23 mouse cellular contexts compared by ENCODE assay signal in the genomic region with DNA sequence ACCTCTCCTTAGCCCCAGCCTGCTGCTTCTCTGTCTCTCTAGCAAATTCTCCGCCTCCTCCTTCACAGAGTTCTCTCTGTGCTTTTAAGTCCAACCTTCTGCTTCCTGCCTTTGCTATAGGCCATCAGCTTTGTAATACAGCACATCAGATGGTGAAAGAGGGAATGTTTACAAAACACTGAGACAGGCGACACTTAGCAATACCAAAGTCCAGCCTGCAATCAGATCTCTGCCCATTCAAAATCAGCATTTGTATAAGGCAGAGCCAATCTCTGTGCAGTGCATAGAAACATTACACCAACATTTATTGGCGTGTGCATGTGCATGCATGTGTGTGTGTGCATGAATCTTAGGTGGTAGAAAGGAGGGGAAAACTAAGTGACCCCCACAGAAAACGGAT. TPM values are rescaled to one million over a fixed set of nuclear protein-coding genes. Genes with fewer than 3 reads are reported as not detected.
"Had no signal": no experiment of that assay in that cellular context is flagged by ENCODE, and none has a peak within 500 bp of the region (broad histone marks: within the 10 kb centered on the region; RNA-seq: fewer than 3 reads in every experiment).

No protein-coding gene starts in this region.

- H3K4me3 ChIP-seq: kidney, embryonic 15.5 days; left cerebral cortex, adult 2 months; lung, embryonic 15.5 days; midbrain, embryonic 10.5 days; midbrain, embryonic 13.5 days; myocyte; neural tube, embryonic 13.5 days had no signal

- H3K27ac ChIP-seq: kidney, embryonic 15.5 days; left cerebral cortex, adult 2 months; lung, embryonic 15.5 days; midbrain, embryonic 10.5 days; midbrain, embryonic 13.5 days; neural tube, embryonic 13.5 days had no signal

- H3K27me3 ChIP-seq: kidney, embryonic 15.5 days; lung, embryonic 15.5 days; megakaryocyte, embryonic 14.5 days; midbrain, embryonic 13.5 days; neural tube, embryonic 13.5 days had no signal

- H3K9ac ChIP-seq: kidney, embryonic 15.5 days; lung, embryonic 15.5 days; midbrain, embryonic 13.5 days; neural tube, embryonic 13.5 days had no signal

- H3K4me2 ChIP-seq: kidney, embryonic 15.5 days; lung, embryonic 15.5 days; midbrain, embryonic 13.5 days; neural tube, embryonic 13.5 days had no signal

- H3K9me3 ChIP-seq: kidney, embryonic 15.5 days; lung, embryonic 15.5 days; megakaryocyte, embryonic 14.5 days; midbrain, embryonic 10.5 days; midbrain, embryonic 13.5 days; neural tube, embryonic 13.5 days had no signal

- ATAC-seq: intestine, embryonic 16.5 days; midbrain, embryonic 13.5 days; midbrain, embryonic 16.5 days had no signal

- H3K4me1 ChIP-seq: midbrain, embryonic 10.5 days; midbrain, embryonic 13.5 days had no signal

- DNase-seq: kidney, adult 8-10 months; kidney, postnatal 10 days; kidney, postnatal 36 days; layer of hippocampus, postnatal 36 days; lung, adult 18-20 months; lung, postnatal 10 days; lung, postnatal 36 days; thymus, adult 18-20 months; thymus, postnatal 36 days had no signal

RNA-seq across cellular contexts. Expression of gene Tph2, which starts 53.1 kb away (rescaled TPM):
- total RNA-seq: monocyte, adult 5-6 weeks; neutrophil, adult 5-6 weeks had no signal
- polyA plus RNA-seq: intestine, embryonic 16.5 days; kidney, embryonic 15.5 days; small intestine, adult 2 months; urinary bladder, adult 2 months had no signal
